Mouse (Mus musculus): ENCODE measurements around the gene Mesp1. TPM values are rescaled to one million over a fixed set of nuclear protein-coding genes. Genes with fewer than 3 reads are reported as not detected.
A peak's percentile ranks its signal among the peaks of the same experiment; 100 is the strongest.

The Mesp1 gene
- total RNA-seq, 1 experiment from 2014 or later: not detected

GRCm38 (mm10) chr7:79758176-79758575 lies 35.4 kb downstream of the Mesp1 start:
- ATAC-seq (replicated peaks in 1 of 2; ENCODE audit: insufficient read depth in 1 of 2, low FRiP score in 2 of 2, low TSS enrichment in 1 of 2, low read depth in 1 of 2, poor library complexity in 2 of 2, severe bottlenecking in 2 of 2): no peak

- no peak for ATAC-seq (replicated peaks in 1 of 2; ENCODE audit: insufficient read depth in 1 of 2, low FRiP score in 2 of 2, low TSS enrichment in 1 of 2, low read depth in 1 of 2, poor library complexity in 2 of 2, severe bottlenecking in 2 of 2)
These were observed 37.3 kb downstream of the Mesp1 start for GRCm38 (mm10) chr7:79756334-79756733.

GRCm38 (mm10) chr7:79749511-79749910 lies 44.1 kb downstream of the Mesp1 start:
- no peak for ATAC-seq (replicated peaks in 1 of 2; ENCODE audit: insufficient read depth in 1 of 2, low FRiP score in 2 of 2, low TSS enrichment in 1 of 2, low read depth in 1 of 2, poor library complexity in 2 of 2, severe bottlenecking in 2 of 2)

GRCm38 (mm10) chr7:79747659-79748058 lies 45.9 kb downstream of the Mesp1 start:
- ATAC-seq (replicated peaks in 1 of 2; ENCODE audit: insufficient read depth in 1 of 2, low FRiP score in 2 of 2, low TSS enrichment in 1 of 2, low read depth in 1 of 2, poor library complexity in 2 of 2, severe bottlenecking in 2 of 2): no peak

- ATAC-seq (replicated peaks in 1 of 2; ENCODE audit: insufficient read depth in 1 of 2, low FRiP score in 2 of 2, low TSS enrichment in 1 of 2, low read depth in 1 of 2, poor library complexity in 2 of 2, severe bottlenecking in 2 of 2): peak; percentile 49 to 52
These were observed 49.0 kb downstream of the Mesp1 start for GRCm38 (mm10) chr7:79744585-79744984.

GRCm38 (mm10) chr7:79744051-79744450 lies 49.5 kb downstream of the Mesp1 start:
- ATAC-seq (replicated peaks in 1 of 2; ENCODE audit: insufficient read depth in 1 of 2, low FRiP score in 2 of 2, low TSS enrichment in 1 of 2, low read depth in 1 of 2, poor library complexity in 2 of 2, severe bottlenecking in 2 of 2): no peak

GRCm38 (mm10) chr7:79742659-79743536 lies 50.7 kb downstream of the Mesp1 start, which contains the start of the genes Pex11a and Wdr93:
Gene Pex11a (minus strand): TSS chr7:79743131.
Gene Wdr93 (plus strand): TSS chr7:79743163.
- peak; percentile 81 to 94 for ATAC-seq (replicated peaks in 1 of 2; ENCODE audit: insufficient read depth in 1 of 2, low FRiP score in 2 of 2, low TSS enrichment in 1 of 2, low read depth in 1 of 2, poor library complexity in 2 of 2, severe bottlenecking in 2 of 2)

- no peak for ATAC-seq (replicated peaks in 1 of 2; ENCODE audit: insufficient read depth in 1 of 2, low FRiP score in 2 of 2, low TSS enrichment in 1 of 2, low read depth in 1 of 2, poor library complexity in 2 of 2, severe bottlenecking in 2 of 2)
These were observed 51.3 kb downstream of the Mesp1 start for GRCm38 (mm10) chr7:79742277-79742658.

Other genes with a start within 250 kb of the Mesp1 start
- 0.44 TPM in 1 of 2 replicates, not detected in the other for gene Rhcg, start 176.1 kb downstream of the Mesp1 start, total RNA-seq (2017)
- 15.3 and 18.2 TPM in 2 replicates for gene Ticrr, start 133.6 kb downstream of the Mesp1 start, total RNA-seq (2017)
- 1.8 and 2.8 TPM in 2 replicates for gene Kif7, start 78.1 kb downstream of the Mesp1 start, total RNA-seq (2017)
- not detected in 2 replicates for gene Plin1, start 60.9 kb downstream of the Mesp1 start, total RNA-seq (2017)
- 4.9 and 5.6 TPM in 2 replicates for gene Pex11a, start 50.7 kb downstream of the Mesp1 start, total RNA-seq (2017)
- gene Wdr93, start 50.6 kb downstream of the Mesp1 start, total RNA-seq (2017): not detected in 2 replicates
- gene Mesp2, start 16.9 kb upstream of the Mesp1 start, total RNA-seq (2017): 0.63 TPM in 1 of 2 replicates, not detected in the other
- gene Anpep, start 67.3 kb upstream of the Mesp1 start, total RNA-seq (2017): 0.38 and 0.55 TPM in 2 replicates
- gene Ap3s2, start 126.9 kb upstream of the Mesp1 start, total RNA-seq (2017): 8.4 and 9.6 TPM in 2 replicates
- 0.35 and 1.1 TPM in 2 replicates for gene Arpin, start 141.6 kb upstream of the Mesp1 start, total RNA-seq (2017)
- 18.9 and 19.7 TPM in 2 replicates for gene Zfp710, start 231.0 kb upstream of the Mesp1 start, total RNA-seq (2017)